Mouse (Mus musculus) bone marrow macrophage, adult 2 months (primary cell): Measurements from ENCODE around the gene Siah3. TPM values are rescaled to one million over a fixed set of nuclear protein-coding genes. Genes with fewer than 3 reads are reported as not detected.

ENCODE experiments used
- H3K27ac ChIP-seq: 2 replicates; pipeline ENCODE4 v1.5.1; 2012; ENCODE audit warnings: low read depth, low read length; ENCODE audit not compliant: insufficient read depth
- H3K4me1 ChIP-seq: 2 replicates; pipeline ENCODE4 v1.6.1; 2012; ENCODE audit warnings: low read length; ENCODE audit not compliant: control insufficient read depth, insufficient read depth
- H3K4me3 ChIP-seq: 2 replicates; pipeline ENCODE4 v1.5.1; 2012; ENCODE audit warnings: mild to moderate bottlenecking, low read length, moderate library complexity; ENCODE audit not compliant: insufficient read depth
- CTCF ChIP-seq: IDR thresholded peaks from 2 replicates; pipeline ENCODE4 v1.5.1; 2012; ENCODE audit warnings: low read depth, mild to moderate bottlenecking, low read length, moderate library complexity
- POLR2A ChIP-seq: IDR thresholded peaks from 2 replicates; pipeline ENCODE4 v1.6.1; 2012; ENCODE audit warnings: mild to moderate bottlenecking, low read depth, low read length, borderline replicate concordance
- polyA plus RNA-seq: library from polyadenylated mRNA; stranded (reverse); fragments of >200 nt; gene quantifications from 2 replicates; pipeline ENCODE4 v1.2.4, GENCODE M21; 2012; ENCODE audit not compliant: missing spikeins, insufficient read depth, insufficient read length

Gene Siah3
- polyA plus RNA-seq, 1 experiment: not detected

DNA sequence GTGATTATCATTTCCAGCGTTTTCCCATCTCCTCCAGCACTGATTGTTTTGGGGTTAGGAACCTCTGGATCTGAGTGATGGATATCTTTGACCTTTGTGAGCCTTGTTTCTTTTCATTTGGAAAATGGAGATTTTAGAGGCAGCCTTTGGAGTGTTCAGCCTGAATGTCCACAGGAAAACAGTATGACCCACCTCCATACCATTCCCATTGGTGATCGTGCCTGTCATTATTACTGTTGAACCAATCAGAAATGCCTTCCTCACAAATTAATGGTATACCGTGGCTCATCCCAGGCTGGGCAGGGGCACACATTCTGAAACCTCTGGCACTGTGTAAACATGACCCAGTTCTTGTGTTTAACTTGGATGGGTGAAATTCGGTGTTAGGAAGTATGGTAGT, 6.0 kb downstream of the Siah3 start:
- no peaks in the 10 kb centered on the region for H3K4me1 ChIP-seq

DNA sequence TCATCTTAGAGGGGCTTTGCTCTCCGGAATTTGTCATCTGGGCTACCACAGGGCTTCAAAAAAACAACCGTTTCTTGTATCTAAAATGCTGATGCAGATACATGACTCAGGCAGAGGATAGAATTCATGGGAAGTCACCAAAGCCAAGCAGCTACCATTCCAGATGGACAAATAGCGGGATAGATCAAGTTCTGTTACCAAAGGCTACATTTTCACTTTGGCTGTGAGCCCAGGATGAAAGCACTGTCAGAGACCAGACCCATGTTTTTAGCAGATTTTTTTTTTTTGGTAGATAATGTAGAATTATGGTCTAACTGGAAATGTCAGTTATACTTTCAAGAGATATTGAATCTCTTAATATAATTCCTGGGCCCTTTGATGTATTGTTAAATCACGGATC, 7.4 kb downstream of the Siah3 start:
- Histone ChIP-seq H3K4me3 (no peak overlapping the region), H3K4me1 (no peaks in the 10 kb centered on the region), H3K27ac (no peak overlapping the region)
- TF ChIP-seq CTCF (no peak), POLR2A (no peak)

More for the DNA sequence above, 6.0 kb downstream of the Siah3 start:
- Histone ChIP-seq H3K4me3 (no peak overlapping the region), H3K27ac (no peak overlapping the region)
- TF ChIP-seq POLR2A: no peak
- no peak for TF ChIP-seq CTCF

DNA sequence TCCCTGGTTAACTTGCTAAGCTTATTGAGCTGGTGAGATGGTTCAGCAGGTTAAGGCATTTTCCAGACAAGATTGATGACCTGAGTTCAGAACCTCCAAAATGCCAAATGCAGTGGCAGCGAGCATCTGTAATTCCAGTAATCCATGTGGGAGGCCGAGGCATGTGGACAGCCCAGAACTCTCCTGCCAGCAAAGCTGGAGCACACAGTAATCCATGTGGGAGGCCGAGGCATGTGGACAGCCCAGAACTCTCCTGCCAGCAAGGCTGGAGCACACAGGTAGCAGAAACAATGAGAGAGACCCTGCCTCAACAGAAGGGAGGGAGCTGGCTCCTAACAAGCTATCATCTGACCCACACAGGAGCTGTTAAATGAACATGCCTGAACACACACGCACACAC, 13.2 kb downstream of the Siah3 start:
- TF ChIP-seq POLR2A: no peak
- no peak for TF ChIP-seq CTCF
- Histone ChIP-seq H3K27ac (no peak overlapping the region), H3K4me1 (no peaks in the 10 kb centered on the region), H3K4me3 (no peak overlapping the region)

DNA sequence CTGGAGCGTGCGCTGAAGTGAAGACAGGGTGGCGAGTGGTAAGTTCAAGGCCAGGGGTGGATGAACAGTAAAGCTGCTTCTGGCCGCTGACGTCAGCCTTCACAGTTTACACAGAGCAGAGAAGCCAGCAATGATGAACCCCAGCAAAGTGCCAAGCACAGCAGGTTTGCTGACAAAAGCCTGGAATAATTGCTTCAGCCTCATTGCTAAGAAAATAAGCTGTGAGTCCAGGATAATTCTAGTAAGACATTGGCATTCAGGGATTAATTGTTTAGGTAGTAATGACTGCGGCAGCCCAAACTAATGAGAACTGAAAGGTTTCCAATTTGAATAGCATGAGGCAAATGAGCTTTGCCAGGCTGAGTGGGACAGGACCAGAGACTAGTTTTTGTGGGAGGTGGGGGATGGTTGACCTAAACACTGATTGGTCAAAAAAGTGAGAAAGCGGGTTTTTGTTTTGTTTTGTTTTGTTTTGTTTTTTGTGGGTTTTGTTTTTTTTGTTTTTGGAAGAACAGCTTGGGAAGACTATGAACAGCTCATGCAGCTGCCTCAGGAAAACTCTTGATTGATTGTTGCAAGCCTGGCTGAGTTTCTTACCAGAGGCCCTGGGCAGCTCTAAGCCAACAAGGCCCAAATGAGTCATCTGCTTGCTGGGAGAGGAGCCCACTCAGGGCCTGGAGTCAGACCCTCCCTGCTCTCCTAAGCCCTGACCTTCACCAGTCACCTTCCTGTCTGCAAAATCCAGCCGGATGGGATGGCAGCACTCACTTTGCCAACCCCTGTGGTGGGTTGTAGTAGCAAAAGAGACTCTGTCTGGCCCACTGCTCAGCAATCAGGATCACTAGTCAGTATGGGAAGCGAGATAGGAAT, 17.5 kb downstream of the Siah3 start:
- H3K27ac ChIP-seq: no peak overlapping the region
- H3K4me1 ChIP-seq: no peaks in the 10 kb centered on the region
- no peak overlapping the region for H3K4me3 ChIP-seq
- TF ChIP-seq CTCF (no peak), POLR2A (no peak)

DNA sequence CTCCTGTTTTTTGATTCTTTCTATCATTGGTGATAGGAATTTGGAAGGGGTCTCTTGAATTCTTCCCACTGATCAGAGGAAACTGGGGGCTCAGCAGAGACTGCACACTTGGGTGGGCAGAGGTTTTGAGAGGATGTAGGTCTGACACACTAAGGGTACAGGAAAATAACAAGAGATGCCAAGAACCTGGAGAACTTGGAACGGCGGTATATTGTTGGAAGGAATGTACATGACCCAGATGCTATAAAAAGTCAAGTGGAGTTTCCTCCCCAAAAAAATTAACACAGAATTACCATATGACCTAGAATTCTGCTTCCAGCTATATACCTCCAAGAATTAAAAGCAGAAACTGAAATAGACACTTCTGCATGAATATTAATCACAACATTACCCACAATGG, 20.1 kb downstream of the Siah3 start:
- Histone ChIP-seq H3K4me1 (no peaks in the 10 kb centered on the region), H3K4me3 (no peak overlapping the region), H3K27ac (no peak overlapping the region)
- TF ChIP-seq CTCF: no peak
- no peak for TF ChIP-seq POLR2A

DNA sequence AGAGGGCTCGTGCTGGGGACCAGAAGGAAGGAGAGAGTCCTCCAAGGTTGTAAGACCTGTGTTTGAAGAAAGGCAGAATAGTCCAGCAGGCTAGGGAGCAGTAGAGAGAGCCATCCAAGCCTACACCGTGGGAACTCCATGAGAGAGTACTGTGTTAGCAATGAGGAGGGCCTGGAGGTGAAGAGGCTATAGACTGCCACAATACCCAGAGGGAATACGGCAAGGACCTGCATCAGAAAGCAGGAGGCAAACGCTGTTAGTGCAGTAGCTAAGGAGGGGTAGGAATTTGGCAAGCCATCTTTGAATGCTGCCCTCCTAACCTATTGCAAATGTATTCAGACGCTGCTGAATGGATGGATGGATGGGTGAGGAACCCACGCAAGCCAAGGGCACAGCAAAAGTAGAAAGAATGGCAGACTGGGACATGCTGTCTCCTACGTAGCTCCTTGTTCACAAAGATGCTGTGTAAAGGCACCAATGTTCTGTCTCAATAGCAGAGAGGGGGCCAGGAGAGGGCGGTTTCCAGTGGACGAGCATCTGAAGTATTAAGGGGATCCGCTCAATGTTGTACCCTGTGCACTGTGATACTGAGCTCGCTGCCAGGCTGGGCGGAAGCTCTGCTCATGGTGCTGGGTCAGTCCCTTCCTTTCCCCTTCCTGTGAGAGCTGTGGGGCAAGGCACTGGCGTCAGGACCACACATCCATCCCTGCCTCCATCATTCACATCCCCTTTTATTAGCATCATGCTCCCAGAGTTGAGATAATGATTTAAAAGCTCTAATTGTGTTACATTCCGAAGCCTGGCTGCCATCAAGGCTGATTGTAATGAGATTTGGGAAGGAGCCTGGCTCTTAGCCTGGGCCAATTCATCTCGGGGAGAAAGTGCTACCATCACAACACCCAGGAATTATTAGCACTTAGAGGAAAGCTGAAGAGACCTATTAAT, 26.7 kb downstream of the Siah3 start:
- H3K4me3 ChIP-seq: no peak overlapping the region
- H3K4me1 ChIP-seq: no peaks in the 10 kb centered on the region
- no peak overlapping the region for H3K27ac ChIP-seq
- TF ChIP-seq CTCF: no peak
- TF ChIP-seq POLR2A: no peak

DNA sequence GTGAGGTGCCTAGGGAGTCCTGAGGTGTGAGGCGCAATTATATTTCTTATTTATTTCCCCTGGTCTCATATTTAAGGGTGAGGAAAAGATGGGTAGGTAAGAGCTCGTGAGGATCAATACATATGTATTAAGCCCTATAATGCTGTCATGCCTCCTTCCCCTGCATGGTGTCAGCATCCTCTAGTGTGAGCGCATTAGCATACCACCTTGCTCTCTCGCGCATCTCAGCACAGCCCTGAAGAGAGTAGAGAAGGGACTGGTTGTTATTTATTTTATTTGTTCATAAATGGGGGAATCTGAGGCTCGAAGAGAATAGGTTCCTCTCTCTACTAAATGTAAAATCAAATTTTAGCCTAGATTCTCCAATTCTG, 27.4 kb downstream of the Siah3 start:
- Histone ChIP-seq H3K27ac (no peak overlapping the region), H3K4me3 (no peak overlapping the region), H3K4me1 (no peaks in the 10 kb centered on the region)
- no peak for TF ChIP-seq POLR2A
- no peak for TF ChIP-seq CTCF

DNA sequence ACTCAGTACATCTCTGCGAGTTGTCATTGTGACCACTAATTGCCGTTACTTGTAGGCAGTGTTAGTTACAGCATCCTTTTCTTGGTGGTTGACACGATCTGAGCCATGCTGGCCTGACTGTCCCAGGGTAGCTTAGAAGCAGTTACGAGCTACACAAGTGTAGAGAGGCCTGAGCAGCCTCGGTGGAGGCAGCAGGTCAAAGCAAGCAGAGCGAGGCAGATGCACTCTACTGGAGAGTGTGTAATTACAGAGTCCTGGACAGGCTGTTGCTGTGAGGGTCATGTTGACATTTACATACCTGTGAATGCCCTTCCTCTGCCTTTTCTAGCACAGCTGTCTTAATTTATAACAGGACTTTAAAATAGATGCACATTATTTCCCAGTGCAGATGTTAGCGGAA, 32.1 kb downstream of the Siah3 start:
- TF ChIP-seq CTCF (no peak), POLR2A (no peak)
- no peak overlapping the region for H3K27ac ChIP-seq
- H3K4me3 ChIP-seq: no peak overlapping the region
- H3K4me1 ChIP-seq: no peaks in the 10 kb centered on the region

DNA sequence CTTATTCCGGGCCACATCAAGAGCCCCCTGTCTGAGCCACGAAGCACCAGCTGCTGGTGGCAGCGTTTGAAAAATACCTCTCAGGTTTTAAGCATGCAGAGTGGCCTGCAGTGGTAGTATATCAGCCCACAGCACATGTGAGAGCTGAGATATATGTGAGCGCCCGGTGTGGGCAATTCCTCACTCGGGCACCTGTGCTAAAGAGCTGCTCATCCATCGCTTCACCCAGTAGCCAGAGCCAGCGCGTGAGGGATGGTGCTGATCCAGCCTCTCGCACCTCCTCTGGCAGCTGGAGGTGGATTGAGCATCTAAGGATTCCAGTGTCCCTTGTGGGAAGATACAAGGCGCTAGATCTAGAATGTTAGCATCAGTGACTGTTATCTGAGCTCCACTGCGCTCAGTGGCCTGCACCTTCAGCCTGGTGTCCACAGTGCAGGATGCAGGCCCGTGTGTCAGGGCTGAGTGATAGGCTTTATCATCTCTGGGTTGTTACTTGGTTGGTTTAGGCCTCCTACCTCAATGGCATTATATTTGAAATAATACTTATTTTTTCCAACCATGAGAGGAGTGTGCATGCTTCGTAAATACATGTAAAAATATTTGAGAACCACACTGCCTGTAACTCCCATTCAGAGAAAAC, 37.9 kb downstream of the Siah3 start:
- TF ChIP-seq POLR2A (no peak), CTCF (no peak)

DNA sequence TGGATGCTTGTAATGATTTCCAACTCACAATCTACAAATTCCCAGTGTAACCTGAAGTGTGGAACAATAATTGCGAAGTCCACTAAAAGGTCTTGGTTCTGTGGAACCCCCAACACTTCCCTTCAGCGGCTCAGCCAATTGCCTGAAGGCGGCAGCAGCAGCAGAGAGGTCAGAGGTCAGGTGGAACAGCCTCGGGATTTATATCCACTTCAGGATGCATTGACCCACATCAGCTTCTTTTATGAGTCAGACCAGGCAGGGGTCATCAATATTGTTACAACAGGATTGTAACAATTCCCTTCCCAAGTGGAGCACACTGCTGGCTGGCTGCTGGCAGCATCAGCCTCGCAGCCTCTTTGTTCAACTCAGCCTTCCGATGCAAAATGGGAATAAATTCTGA, 39.1 kb downstream of the Siah3 start:
- no peak overlapping the region for H3K4me3 ChIP-seq
- H3K4me1 ChIP-seq: no peaks in the 10 kb centered on the region
- TF ChIP-seq POLR2A (no peak), CTCF (no peak)
- H3K27ac ChIP-seq: no peak overlapping the region

More for the DNA sequence above, 37.9 kb downstream of the Siah3 start:
- no peak overlapping the region for H3K27ac ChIP-seq
- no peaks in the 10 kb centered on the region for H3K4me1 ChIP-seq
- H3K4me3 ChIP-seq: no peak overlapping the region
